Mouse (Mus musculus): Measurements from ENCODE around the gene Il34. TPM values are rescaled to one million over a fixed set of nuclear protein-coding genes. Genes with fewer than 3 reads are reported as not detected.

The Il34 gene
- polyA plus RNA-seq (2016; fragmentation: Nextera tagmentation; extraction: Ambion mirVana): 0.75 and 1.1 TPM in 2 replicates

- no peaks in the 10 kb centered on the region for H3K9me3 ChIP-seq
- H3K9ac ChIP-seq (replicated peaks): no peak within 1 kb of the TSS
- no peak for ATAC-seq (ENCODE audit: low FRiP score, low read depth)
- peaks cover 25% of the 10 kb centered on the region for H3K36me3 ChIP-seq
- H3K4me3 ChIP-seq: no peak within 1 kb of the TSS
- no peak within 1 kb of the TSS for H3K4me2 ChIP-seq (replicated peaks)
- H3K4me1 ChIP-seq: no peaks in the 10 kb centered on the region
- no peak within 1 kb of the TSS for H3K27ac ChIP-seq (replicated peaks)
- H3K27me3 ChIP-seq: no peaks in the 10 kb centered on the region
- WGBS: 42% methylated on average over 12 of the region's 12 CpGs
Measured at GRCm38 (mm10) chr8:110805669-110806068, at the start of gene Il34. Il34 (minus strand) TSS chr8:110805924.

DNA sequence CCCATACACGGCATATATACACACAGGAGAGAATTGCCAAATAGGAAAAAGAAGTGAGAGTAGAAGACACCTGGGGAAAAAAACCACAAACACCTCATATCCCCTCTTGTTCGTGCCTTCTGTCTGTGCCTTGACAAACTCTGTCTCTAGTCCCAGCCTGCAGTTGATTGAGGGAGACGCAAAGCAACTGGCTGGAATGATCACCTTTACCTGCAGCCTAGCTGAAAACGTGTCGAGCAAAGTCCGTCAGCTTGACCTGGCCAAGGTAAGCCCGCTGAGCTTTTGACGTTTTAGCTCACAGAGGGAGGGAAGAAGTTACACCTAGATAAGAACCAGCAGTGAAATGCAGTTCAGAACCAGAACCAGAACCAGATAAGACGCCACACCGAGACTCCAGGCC lies 45.5 kb upstream of the Il34 start:
- ATAC-seq (ENCODE audit: low FRiP score, low read depth): no peak
- Histone ChIP-seq H3K27ac (replicated peaks) (no peak overlapping the region), H3K4me1 (peaks cover 9% of the 10 kb centered on the region), H3K4me2 (replicated peaks) (no peak overlapping the region), H3K9me3 (no peaks in the 10 kb centered on the region), H3K4me3 (no peak overlapping the region), H3K36me3 (peaks cover 62% of the 10 kb centered on the region), H3K9ac (replicated peaks) (no peak overlapping the region), H3K27me3 (no peaks in the 10 kb centered on the region)
- 96% methylated on average over 10 of the region's 10 CpGs for WGBS

DNA sequence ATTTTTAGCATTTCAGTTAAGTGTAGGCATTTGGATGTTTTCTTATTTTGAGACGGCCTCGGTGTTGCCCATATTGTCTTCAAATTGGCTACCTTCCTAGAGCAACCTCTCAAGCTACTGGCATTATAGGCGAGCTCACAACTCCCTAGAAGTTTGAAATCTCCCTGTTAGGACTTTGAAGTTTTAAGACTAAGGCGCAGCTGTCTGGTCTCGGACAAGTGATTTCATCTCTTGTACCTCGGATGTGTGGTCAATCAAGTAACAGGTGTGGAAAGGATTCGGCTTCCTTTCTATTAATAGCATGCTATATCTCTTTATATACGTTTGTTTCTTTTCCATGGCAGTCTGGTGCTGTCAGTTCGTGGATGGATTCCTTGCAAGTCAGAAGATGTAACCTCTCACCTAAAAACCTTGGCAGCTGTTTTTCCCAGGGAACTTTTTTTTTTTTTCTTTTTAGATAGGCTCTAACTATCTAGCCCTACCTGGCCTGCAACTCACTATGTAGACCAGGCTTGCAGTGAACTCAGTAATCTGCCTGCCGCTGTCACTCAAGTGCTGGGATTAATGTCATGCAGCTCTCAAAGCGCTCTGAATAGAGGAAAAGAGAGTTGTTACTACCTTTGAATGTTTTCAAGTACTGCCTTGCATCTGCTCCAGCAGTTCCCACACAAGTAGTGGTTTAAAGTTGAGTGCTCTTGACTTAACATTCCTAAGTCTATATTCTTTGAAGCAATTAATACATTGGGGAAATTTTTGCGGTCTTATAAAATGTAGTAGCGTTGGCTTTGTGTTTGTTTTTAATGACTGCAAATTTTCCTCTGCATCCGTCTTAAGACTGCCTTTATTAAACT lies 42.1 kb upstream of the Il34 start:
- Histone ChIP-seq H3K4me1 (peaks cover 19% of the 10 kb centered on the region), H3K4me2 (replicated peaks) (peak overlapping the region; percentile 79), H3K36me3 (peaks cover 48% of the 10 kb centered on the region), H3K4me3 (peak overlapping the region; percentile 62), H3K9ac (replicated peaks) (peak overlapping the region; percentile 76), H3K27me3 (no peaks in the 10 kb centered on the region), H3K9me3 (no peaks in the 10 kb centered on the region), H3K27ac (replicated peaks) (no peak overlapping the region)
- ATAC-seq (ENCODE audit: low FRiP score, low read depth): no peak
- WGBS: 62% methylated on average over 14 of the region's 14 CpGs

DNA sequence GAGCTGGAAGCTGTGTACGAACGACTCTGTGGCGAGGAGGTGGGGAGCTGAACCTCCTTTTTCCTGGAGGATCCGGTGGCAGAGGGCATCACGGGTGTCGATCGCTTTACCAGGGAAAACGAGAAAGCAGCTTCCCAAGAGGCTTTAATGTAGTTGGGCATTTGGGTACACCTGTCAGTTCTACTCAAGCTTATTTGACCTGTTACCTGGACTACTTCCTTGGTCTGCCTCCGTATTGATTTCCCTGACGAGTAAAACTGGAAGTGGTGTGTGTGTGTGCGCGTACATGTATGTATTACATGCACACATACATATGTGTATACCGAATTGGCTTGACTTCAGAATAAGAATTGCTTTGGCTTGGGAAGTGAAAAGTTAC lies 41.4 kb upstream of the Il34 start:
- no peaks in the 10 kb centered on the region for H3K27me3 ChIP-seq
- peak overlapping the region; percentile 79 for H3K4me2 ChIP-seq (replicated peaks)
- peak overlapping the region; percentile 76 for H3K9ac ChIP-seq (replicated peaks)
- WGBS: 2% methylated on average over 13 of the region's 13 CpGs
- H3K27ac ChIP-seq (replicated peaks): peak overlapping the region; percentile 52
- H3K36me3 ChIP-seq: peaks cover 48% of the 10 kb centered on the region
- peak overlapping the region; percentile 62 for H3K4me3 ChIP-seq
- no peaks in the 10 kb centered on the region for H3K9me3 ChIP-seq
- H3K4me1 ChIP-seq: peaks cover 19% of the 10 kb centered on the region
- no peak for ATAC-seq (ENCODE audit: low FRiP score, low read depth)

GRCm38 (mm10) chr8:110846405-110847170 lies 40.9 kb upstream of the Il34 start, which contains the start of the genes Cog4 and Sf3b3:
Cog4 (plus strand) TSS chr8:110846600.
Sf3b3 (minus strand) TSS chr8:110846787.
- peak within 1 kb of the TSS; percentile 62 for H3K4me3 ChIP-seq
- peak within 1 kb of the TSS; percentile 79 for H3K9ac ChIP-seq (replicated peaks)
- peak within 1 kb of the TSS; percentile 79 for H3K4me2 ChIP-seq (replicated peaks)
- H3K27me3 ChIP-seq: no peaks in the 10 kb centered on the region
- H3K9me3 ChIP-seq: no peaks in the 10 kb centered on the region
- peaks cover 19% of the 10 kb centered on the region for H3K4me1 ChIP-seq
- peak within 1 kb of the TSS; percentile 88 for H3K27ac ChIP-seq (replicated peaks)
- under 1% methylated on average over 53 of the region's 53 CpGs for WGBS
- peak; percentile 89 for ATAC-seq (ENCODE audit: low FRiP score, low read depth)
- peaks cover 46% of the 10 kb centered on the region for H3K36me3 ChIP-seq

DNA sequence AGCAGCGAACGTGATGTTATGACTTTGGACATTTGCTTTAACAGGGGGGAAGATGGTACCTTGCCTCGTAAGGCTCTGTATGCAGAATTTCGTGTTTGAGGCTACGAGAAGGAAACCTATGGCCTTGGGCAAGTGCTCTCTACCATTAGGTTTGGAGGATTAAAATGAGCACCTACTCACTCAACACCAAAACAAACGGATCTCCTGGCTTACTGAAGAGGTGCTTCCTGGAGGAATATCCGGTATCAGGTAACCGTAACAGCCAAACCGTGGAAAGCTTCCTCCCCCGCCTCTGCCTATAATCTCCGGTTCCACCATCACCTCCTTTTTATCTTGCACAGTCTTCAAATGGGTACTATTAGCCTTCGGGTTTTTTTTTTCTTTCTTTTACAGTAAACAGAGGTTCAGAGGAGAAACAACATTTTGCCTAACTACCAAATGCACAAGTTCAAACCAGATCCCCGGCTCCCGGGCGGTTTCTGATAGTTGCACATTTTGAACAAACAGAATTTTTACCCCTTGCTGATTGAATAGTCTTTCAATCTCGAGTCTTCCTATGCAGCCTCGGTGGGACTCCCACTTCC lies 40.2 kb upstream of the Il34 start:
- Histone ChIP-seq H3K9ac (replicated peaks) (peak overlapping the region; percentile 79), H3K4me1 (peaks cover 19% of the 10 kb centered on the region), H3K27ac (replicated peaks) (peak overlapping the region; percentile 88; the same call in 1 of the 2 replicates), H3K4me3 (peak overlapping the region; percentile 62), H3K9me3 (no peaks in the 10 kb centered on the region), H3K27me3 (no peaks in the 10 kb centered on the region), H3K36me3 (peaks cover 46% of the 10 kb centered on the region), H3K4me2 (replicated peaks) (peak overlapping the region; percentile 79)
- 13% methylated on average over 17 of the region's 17 CpGs for WGBS
- no peak for ATAC-seq (ENCODE audit: low FRiP score, low read depth)

GRCm38 (mm10) chr8:110844941-110845340 lies 39.2 kb upstream of the Il34 start:
- Histone ChIP-seq H3K9ac (replicated peaks) (no peak overlapping the region), H3K27ac (replicated peaks) (no peak overlapping the region), H3K36me3 (peaks cover 46% of the 10 kb centered on the region), H3K9me3 (no peaks in the 10 kb centered on the region), H3K4me1 (peaks cover 19% of the 10 kb centered on the region), H3K4me3 (0 out of 2 replicates have a peak overlapping the region, but pooled peaks have one; percentile 62), H3K27me3 (no peaks in the 10 kb centered on the region), H3K4me2 (replicated peaks) (peak overlapping the region; percentile 79; the same call in 1 of the 2 replicates)
- 88% methylated on average over 3 of the region's 3 CpGs for WGBS
- ATAC-seq (ENCODE audit: low FRiP score, low read depth): no peak

GRCm38 (mm10) chr8:110843207-110843606 lies 37.5 kb upstream of the Il34 start:
- Histone ChIP-seq H3K4me1 (peaks cover 18% of the 10 kb centered on the region), H3K27ac (replicated peaks) (no peak overlapping the region), H3K9ac (replicated peaks) (no peak overlapping the region), H3K9me3 (no peaks in the 10 kb centered on the region), H3K4me3 (no peak overlapping the region), H3K27me3 (no peaks in the 10 kb centered on the region), H3K4me2 (replicated peaks) (no peak overlapping the region), H3K36me3 (peaks cover 62% of the 10 kb centered on the region)
- 90% methylated on average over 5 of the region's 5 CpGs for WGBS
- ATAC-seq (ENCODE audit: low FRiP score, low read depth): no peak

- Histone ChIP-seq H3K4me1 (peaks cover 10% of the 10 kb centered on the region), H3K4me2 (replicated peaks) (no peak overlapping the region), H3K4me3 (no peak overlapping the region), H3K9me3 (no peaks in the 10 kb centered on the region), H3K27me3 (no peaks in the 10 kb centered on the region), H3K36me3 (peaks cover 73% of the 10 kb centered on the region), H3K9ac (replicated peaks) (no peak overlapping the region), H3K27ac (replicated peaks) (no peak overlapping the region)
- ATAC-seq (ENCODE audit: low FRiP score, low read depth): no peak
- WGBS: 94% methylated on average over 3 of the region's 3 CpGs
Measured at GRCm38 (mm10) chr8:110842012-110842574, 36.4 kb upstream of the Il34 start.

DNA sequence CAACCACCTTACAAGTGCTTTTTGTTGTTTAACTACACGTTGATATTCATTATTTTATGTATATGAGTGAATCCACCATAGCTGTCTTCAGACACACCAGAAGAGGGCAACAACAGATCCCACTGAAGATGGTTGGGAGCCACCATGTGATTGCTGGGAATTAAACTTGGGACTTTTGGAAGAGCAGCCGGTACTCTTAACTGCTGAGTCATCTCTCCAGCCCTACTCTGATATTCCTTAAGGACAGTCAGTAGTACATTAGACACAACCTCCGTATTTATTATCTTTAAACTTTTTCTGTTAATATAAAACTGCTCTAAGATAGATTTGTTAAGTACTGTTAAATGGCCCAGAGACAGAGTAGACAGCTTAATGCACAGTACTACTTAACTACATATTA lies 26.2 kb upstream of the Il34 start:
- peaks cover 95% of the 10 kb centered on the region for H3K36me3 ChIP-seq
- ATAC-seq (ENCODE audit: low FRiP score, low read depth): no peak

DNA sequence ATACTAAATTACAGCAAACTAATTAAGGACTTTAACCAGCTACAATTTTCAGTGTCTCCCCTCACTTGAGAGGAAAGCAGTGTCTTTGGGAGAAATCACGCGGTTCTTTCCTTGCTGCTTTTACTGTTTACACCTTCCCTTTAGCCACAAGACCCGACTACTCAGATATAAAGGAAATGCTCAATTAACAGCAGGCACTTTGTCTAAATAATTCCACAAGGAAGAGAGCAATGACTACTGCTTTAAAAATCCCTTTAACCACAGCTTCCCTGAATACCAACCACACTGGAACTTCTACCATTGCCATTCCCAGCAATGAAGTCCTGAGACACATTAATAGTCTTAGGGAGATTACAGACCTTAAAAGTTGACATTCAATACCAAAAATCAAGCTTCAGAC lies 22.8 kb upstream of the Il34 start:
- no peak for ATAC-seq (ENCODE audit: low FRiP score, low read depth)
- Histone ChIP-seq H3K4me2 (replicated peaks) (no peak overlapping the region), H3K27me3 (no peaks in the 10 kb centered on the region), H3K27ac (replicated peaks) (no peak overlapping the region), H3K4me3 (no peak overlapping the region), H3K9me3 (no peaks in the 10 kb centered on the region), H3K4me1 (no peaks in the 10 kb centered on the region), H3K9ac (replicated peaks) (no peak overlapping the region), H3K36me3 (peaks cover 94% of the 10 kb centered on the region)
- 95% methylated on average over 3 of the region's 3 CpGs for WGBS

More for the DNA sequence above, 26.2 kb upstream of the Il34 start:
- Histone ChIP-seq H3K4me2 (replicated peaks) (no peak overlapping the region), H3K4me1 (no peaks in the 10 kb centered on the region), H3K27me3 (no peaks in the 10 kb centered on the region), H3K9ac (replicated peaks) (no peak overlapping the region), H3K27ac (replicated peaks) (no peak overlapping the region), H3K4me3 (no peak overlapping the region), H3K9me3 (no peaks in the 10 kb centered on the region)
- 91% methylated on average over 3 of the region's 3 CpGs for whole genome bisulfite sequencing

Data from midbrain, embryonic 12.5 days (tissue).